Mouse (Mus musculus) bone marrow macrophage, adult 2 months (primary cell): Measurements from ENCODE around the gene Cerk. TPM values are rescaled to one million over a fixed set of nuclear protein-coding genes. Genes with fewer than 3 reads are reported as not detected.

Experiments
- H3K27ac ChIP-seq: 2 replicates; pipeline ENCODE4 v1.5.1; 2012; ENCODE audit warnings: low read depth, low read length; ENCODE audit not compliant: insufficient read depth
- H3K4me1 ChIP-seq: 2 replicates; pipeline ENCODE4 v1.6.1; 2012; ENCODE audit warnings: low read length; ENCODE audit not compliant: control insufficient read depth, insufficient read depth
- H3K4me3 ChIP-seq: 2 replicates; pipeline ENCODE4 v1.5.1; 2012; ENCODE audit warnings: mild to moderate bottlenecking, low read length, moderate library complexity; ENCODE audit not compliant: insufficient read depth
- CTCF ChIP-seq: IDR thresholded peaks from 2 replicates; pipeline ENCODE4 v1.5.1; 2012; ENCODE audit warnings: low read depth, mild to moderate bottlenecking, low read length, moderate library complexity
- POLR2A ChIP-seq: IDR thresholded peaks from 2 replicates; pipeline ENCODE4 v1.6.1; 2012; ENCODE audit warnings: mild to moderate bottlenecking, low read depth, low read length, borderline replicate concordance
- polyA plus RNA-seq: library from polyadenylated mRNA; stranded (reverse); fragments of >200 nt; gene quantifications from 2 replicates; pipeline ENCODE4 v1.2.4, GENCODE M21; 2012; ENCODE audit not compliant: missing spikeins, insufficient read depth, insufficient read length

The Cerk gene
- polyA plus RNA-seq, 1 experiment, result 111 TPM

DNA sequence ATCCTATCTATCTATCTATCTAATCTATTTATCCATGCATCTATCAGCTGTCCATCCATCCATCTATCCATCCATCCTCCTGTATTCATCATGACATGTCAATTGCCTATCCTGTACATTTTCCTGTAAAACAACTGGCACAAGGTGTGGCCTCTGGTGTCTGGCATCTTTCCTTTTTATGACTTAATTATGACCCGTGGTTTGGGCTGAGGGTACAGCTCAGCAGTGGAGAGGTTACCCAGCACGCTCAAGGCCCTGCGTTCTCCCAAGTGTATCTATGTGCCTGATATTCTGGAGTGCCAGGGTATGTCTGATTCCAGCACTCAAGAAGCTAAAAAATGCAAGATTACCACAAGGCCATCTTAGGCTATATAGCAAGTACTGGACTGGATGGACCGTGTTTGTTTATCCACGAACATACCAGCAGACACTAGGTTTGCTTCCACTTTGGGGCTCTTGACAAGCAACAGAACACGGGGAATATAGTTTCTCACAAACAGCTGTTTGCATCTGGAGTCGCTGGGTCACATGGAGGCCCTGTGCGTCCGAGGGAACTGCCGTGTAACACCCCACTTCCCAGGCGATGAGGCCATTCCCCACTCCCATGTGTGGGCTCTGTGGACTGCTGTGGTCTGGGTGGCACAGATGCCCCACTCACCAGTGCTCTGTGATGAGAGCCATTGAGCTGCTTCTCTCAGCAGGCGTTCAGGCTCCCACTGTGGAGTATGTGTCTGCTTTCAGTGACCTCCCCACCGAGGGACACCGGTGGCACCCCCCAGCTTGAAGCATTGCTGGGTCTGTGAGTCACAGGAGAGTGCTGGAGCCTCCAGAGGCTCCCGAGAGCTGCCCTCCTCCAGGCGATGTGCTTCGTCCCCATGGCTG, 90.0 kb downstream of the Cerk start:
- TF ChIP-seq CTCF, result no peak
- TF ChIP-seq POLR2A, result no peak
- Histone ChIP-seq H3K4me1 (no peaks in the 10 kb centered on the region), H3K4me3 (no peak overlapping the region), H3K27ac (no peak overlapping the region)

DNA sequence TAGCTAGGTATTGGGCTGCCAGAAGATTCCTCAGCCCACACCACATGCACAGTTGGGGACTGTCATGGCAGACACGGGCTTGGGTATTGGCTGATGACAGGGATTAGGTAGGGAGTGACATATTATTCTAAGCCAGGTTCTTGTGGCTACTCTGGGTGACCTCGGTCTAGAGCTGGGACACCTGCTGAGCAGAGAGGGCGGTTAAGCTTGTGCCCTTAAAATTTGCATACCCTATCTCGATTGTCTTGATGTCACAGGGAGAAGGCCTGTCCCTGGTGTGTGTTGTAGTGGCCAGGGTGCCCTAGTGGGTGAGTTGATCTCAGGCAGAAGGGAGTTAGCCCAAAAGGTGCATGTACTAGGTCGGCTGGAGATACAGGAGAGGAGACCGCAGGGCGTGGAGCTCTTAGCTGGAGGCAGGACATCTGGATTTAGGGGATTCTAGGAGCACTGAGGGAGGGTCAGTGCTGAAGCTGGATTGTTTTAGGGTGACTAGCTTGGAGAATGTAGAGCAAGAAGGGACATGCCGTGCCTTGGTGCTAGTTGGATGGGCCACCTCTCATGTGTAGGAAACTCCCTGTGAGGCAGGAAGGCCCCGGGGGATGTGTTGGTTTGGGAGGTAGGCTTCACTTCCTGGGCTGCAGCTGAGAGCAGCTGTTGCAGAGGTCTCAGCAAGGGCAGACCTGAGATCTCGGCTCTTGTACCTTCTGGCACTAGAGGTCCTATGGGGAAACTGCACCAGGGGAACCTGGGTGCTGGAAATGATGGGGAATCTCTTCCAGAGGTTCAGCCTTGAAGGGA, 91.4 kb downstream of the Cerk start:
- Histone ChIP-seq H3K4me1 (peaks cover 8% of the 10 kb centered on the region), H3K27ac (no peak overlapping the region), H3K4me3 (no peak overlapping the region)
- no peak for TF ChIP-seq POLR2A
- no peak for TF ChIP-seq CTCF

DNA sequence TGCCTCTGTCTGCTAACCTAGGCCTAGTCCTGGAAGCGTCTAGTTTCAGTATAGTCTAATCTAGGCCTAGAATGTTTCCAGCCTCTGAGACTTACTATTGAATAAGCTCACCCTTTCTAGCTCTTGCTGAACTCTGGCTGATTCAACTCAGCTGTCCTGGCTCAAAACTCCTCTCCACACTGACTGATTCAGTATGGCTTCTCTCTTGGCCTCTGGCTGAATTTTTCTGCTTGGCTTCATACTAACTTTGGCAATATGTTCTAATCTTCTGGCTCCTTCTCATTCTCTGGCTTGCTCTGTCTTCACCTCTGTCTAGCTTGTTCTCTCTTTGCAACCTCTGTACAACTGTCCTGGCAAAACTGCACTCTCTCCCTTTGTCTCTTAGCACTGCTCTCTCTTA, 92.7 kb downstream of the Cerk start:
- no peak for TF ChIP-seq CTCF
- no peak for TF ChIP-seq POLR2A
- Histone ChIP-seq H3K4me1 (peaks cover 12% of the 10 kb centered on the region), H3K4me3 (no peak overlapping the region), H3K27ac (no peak overlapping the region)

DNA sequence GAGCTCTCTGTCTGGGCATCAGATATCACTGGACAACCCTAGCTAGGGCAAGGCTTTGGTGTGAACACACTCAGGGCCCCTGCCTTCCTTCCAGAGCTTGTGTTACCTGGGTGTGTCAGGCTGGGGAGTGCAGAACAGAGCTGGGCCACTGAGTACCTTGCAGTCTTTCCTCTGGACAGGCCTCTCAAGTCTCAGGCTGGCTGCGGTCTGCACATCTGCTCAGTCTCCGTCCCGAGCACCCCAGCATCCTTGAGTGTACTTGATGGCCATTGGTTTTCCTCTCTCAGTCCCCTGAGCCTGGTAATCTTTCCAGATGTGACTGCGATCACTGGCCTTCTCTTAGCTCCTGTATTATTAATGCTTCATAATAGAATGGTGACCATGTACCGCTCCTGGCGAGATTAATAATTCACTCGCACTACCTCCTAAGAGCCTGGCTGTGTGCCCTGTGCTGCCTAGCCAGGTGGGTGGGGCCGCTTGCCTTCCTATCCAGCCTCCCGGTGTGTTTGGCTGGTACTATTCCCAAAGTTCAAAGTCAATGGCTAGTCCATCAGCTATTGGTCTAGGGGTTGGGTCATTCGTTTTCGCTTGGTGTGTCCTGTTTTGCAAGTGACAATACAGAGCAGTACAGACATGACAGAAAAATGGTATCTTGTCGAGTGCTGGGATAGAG, 93.8 kb downstream of the Cerk start:
- no peak for TF ChIP-seq POLR2A
- TF ChIP-seq CTCF, result no peak
- H3K27ac ChIP-seq, result no peak overlapping the region

DNA sequence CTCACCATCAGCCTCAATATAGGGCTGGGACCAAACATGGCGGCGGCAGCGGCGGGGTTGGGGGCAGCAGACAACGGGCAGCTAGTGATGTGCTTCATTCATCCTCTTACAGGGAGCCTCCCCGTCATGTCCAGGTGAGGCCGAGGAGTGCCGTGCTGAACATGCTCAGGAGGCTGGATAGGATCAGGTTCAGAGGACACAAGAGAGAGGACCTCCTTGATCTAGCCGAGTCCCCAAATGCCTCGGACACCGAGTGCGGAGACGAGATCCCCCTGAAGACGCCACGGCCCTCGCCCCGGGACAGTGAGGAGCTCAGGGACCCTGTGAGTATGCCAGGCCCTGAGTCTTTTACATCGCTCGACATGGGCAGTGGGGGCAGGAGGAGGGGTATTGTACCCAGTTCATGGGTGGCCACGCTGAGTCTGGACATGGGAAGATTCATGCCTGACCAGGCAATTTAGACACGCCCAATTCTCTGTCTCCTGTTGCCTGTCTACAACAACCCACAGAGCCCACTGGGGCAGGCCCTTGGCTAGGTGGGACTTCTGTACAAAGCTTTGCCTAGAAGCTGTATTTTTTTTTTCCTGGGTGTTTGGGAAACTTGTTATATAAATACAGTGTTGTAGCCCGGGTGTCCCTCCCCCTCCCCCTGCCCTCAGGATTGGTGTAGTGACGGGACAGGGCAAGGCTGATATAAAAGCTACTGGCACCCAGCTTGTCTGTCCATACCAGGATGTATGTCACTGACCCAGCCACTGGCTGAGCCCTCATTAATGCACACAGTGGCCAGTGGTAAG, 94.5 kb downstream of the Cerk start:
- TF ChIP-seq POLR2A (no peak), CTCF (no peak)
- Histone ChIP-seq H3K4me1 (peaks cover 16% of the 10 kb centered on the region), H3K27ac (no peak overlapping the region), H3K4me3 (no peak overlapping the region)

More for the DNA sequence above, 93.8 kb downstream of the Cerk start:
- Histone ChIP-seq H3K4me1 (peaks cover 16% of the 10 kb centered on the region), H3K4me3 (no peak overlapping the region)

DNA sequence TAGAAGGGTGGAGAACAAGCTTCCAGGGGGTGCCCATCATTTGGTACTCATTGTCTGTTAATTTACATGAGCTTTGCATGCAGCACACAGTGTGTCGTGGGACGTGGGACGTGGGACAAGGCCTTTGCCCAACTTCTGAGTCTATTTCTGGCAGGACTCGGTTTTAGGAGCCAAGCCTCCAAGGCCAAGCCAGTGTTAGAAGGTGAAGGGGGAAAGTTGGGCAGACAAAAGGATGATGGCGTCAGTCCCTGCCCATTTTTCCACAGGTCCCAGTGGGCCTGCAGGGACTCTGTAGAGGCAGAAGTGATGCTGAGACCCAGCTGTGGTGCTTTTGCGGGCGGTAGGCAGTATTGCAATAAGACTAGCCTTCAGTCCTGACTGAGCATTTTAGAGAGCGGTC, 95.4 kb downstream of the Cerk start:
- Histone ChIP-seq H3K4me1 (peaks cover 21% of the 10 kb centered on the region), H3K27ac (no peak overlapping the region), H3K4me3 (no peak overlapping the region)
- no peak for TF ChIP-seq POLR2A
- no peak for TF ChIP-seq CTCF

DNA sequence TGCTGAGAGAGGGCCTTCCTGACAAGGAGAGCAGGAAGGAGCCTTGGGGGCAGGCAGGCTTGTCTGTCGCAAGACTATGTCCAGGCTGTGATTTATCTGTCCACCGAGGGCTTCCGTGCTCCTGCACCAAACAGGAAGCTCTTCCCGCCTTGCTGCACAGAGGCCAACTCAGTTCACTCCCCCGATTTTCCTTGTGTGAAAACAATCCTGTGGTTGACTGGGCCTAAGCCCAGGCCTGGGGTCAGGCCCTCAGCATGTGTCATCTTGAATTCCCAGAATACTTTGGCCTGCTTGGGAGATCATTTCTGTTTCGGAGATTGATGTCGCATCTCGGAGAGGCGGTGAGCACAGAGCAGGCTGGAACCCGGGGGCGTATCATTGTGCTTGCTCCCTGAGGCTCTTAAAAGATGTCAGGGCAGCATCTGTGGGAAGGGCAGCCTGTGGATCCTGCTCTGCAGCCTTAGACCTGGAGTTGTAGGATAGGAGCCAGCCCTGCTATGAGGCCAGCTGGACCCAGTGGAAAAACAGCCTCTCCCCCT, 95.9 kb downstream of the Cerk start:
- peaks cover 21% of the 10 kb centered on the region for H3K4me1 ChIP-seq
- no peak overlapping the region for H3K4me3 ChIP-seq
- no peak overlapping the region for H3K27ac ChIP-seq
- TF ChIP-seq CTCF (no peak), POLR2A (no peak)

Other genes starting within 250 kb of the Cerk start
- 0.15 and 0.28 TPM in 2 replicates for gene Celsr1, start 152.4 kb downstream of the Cerk start, polyA plus RNA-seq
- 3.8 and 4.4 TPM in 2 replicates for gene Gramd4, start 128.4 kb downstream of the Cerk start, polyA plus RNA-seq
- gene Tbc1d22a, start 28.3 kb upstream of the Cerk start, polyA plus RNA-seq, result 37.2 and 39.8 TPM in 2 replicates